In the genomic region with DNA sequence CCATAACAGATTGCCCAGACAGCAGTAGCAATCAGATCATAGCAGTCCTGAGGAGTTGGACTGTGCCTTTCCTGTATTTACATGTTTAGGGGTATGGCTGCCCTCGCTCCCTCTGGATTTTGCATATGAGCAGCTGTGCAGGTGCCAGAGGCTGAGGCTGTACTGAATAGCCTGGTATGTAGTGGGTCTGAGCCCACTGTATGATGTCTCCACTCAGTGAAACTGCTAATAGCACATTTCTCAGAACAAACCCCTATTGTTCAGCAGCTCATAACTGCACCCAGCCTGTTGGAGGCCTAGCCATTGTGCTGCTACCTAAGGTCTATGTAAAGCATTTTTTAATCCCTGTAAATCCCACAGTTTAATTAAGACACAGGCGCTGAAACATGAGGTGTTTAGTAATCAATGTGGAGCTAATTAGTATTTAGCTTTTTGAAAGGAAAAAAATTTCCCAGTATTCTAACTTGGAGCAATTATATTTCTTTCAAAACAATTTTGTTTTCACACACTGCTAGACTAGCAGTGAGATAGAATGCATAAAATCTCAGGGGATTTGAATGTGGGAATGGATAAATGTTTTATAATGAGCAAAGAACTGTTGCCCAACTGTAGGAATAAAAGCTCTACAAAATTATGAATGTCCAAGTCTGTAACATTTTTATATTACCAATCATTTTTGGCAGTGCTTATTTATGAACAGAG, we compare ENCODE assay signal across 15 mouse cellular contexts.
A peak's percentile ranks its signal among the peaks of the same experiment; 100 is the strongest.
DNase-seq lines count a peak whose midpoint lies in the region; ATAC-seq lines count a peak whose summit lies in the region.
"Had no signal": no experiment of that assay in that cellular context is flagged by ENCODE, and none has a peak within 500 bp of the region (broad histone marks: within the 10 kb centered on the region; RNA-seq: fewer than 3 reads in every experiment).

No protein-coding gene starts in this region.

- peak; percentile 41; the same call in 1 of the 2 replicates for ATAC-seq in embryonic facial prominence, embryonic 14.5 days (ENCODE audit: low read depth)
- ATAC-seq in midbrain, embryonic 16.5 days, result peak; percentile 85
- ATAC-seq: intestine, postnatal 0 days had no signal

- H3K27me3 ChIP-seq in embryonic facial prominence, embryonic 14.5 days (replicated peaks; ENCODE audit: control insufficient read depth, insufficient read depth, low read length), result no peaks in the 10 kb centered on the region
- no peaks in the 10 kb centered on the region for H3K27me3 ChIP-seq in midbrain, embryonic 16.5 days (ENCODE audit: control insufficient read depth, insufficient read depth, low read depth, low read length)
- H3K27me3 ChIP-seq: megakaryocyte, embryonic 14.5 days had no signal

- H3K4me1 ChIP-seq in embryonic facial prominence, embryonic 14.5 days (ENCODE audit: control insufficient read depth, insufficient read depth, low read length), result 0 out of 2 replicates have a peak, but pooled peaks cover 4% of the 10 kb centered on the region
- peaks cover 5% of the 10 kb centered on the region; the same call in 1 of the 2 replicates for H3K4me1 ChIP-seq in midbrain, embryonic 16.5 days (ENCODE audit: control insufficient read depth, insufficient read depth, low read length)
- H3K4me1 ChIP-seq: megakaryocyte, embryonic 14.5 days had no signal

- no peak overlapping the region for H3K4me3 ChIP-seq in embryonic facial prominence, embryonic 14.5 days (ENCODE audit: low read depth, low read length)
- H3K4me3 ChIP-seq in midbrain, embryonic 16.5 days (ENCODE audit: low read depth, low read length), result no peak overlapping the region
- H3K4me3 ChIP-seq: erythroblast, embryonic 14.5 days; megakaryocyte, embryonic 14.5 days had no signal

- H3K27ac ChIP-seq in embryonic facial prominence, embryonic 14.5 days (replicated peaks; ENCODE audit: low read depth, low read length), result no peak overlapping the region
- peak overlapping the region; percentile 5; the same call in 1 of the 2 replicates for H3K27ac ChIP-seq in midbrain, embryonic 16.5 days (ENCODE audit: low read length)
- H3K27ac ChIP-seq: liver, embryonic 14.5 days had no signal

- H3K4me2 ChIP-seq in embryonic facial prominence, embryonic 14.5 days (ENCODE audit: low read depth, low read length), result no peak overlapping the region
- H3K4me2 ChIP-seq in midbrain, embryonic 16.5 days (ENCODE audit: low read length), result no peak overlapping the region
- H3K4me2 ChIP-seq: heart, embryonic 11.5 days had no signal

- peak; percentile 88 for DNase-seq in heart, adult 11 months
- no peak for DNase-seq in heart, adult 18-20 months
- DNase-seq in embryonic facial prominence, embryonic 14.5 days (ENCODE audit: low spot score), result peak; percentile 10
- DNase-seq in forelimb bud, embryonic 11.5 days (ENCODE audit: low read depth, low spot score), result peak; percentile 39
- no peak for DNase-seq in adrenal gland, adult 8-10 months
- DNase-seq in kidney, postnatal 4 days, result no peak
- DNase-seq in right cerebral cortex, postnatal 14 days, result no peak
- DNase-seq: adrenal gland, postnatal 25 days; cerebellum, adult 18-20 months had no signal

- no peaks in the 10 kb centered on the region for H3K36me3 ChIP-seq in embryonic facial prominence, embryonic 14.5 days (ENCODE audit: control insufficient read depth, insufficient read depth, low read length)
- H3K36me3 ChIP-seq in midbrain, embryonic 16.5 days (ENCODE audit: control insufficient read depth, insufficient read depth, low read length), result no peaks in the 10 kb centered on the region

- WGBS in embryonic facial prominence, embryonic 14.5 days, result 82% methylated on average over 2 of the region's 2 CpGs
- WGBS in midbrain, embryonic 16.5 days, result 32% methylated on average over 2 of the region's 2 CpGs

- H3K9me3 ChIP-seq in embryonic facial prominence, embryonic 14.5 days (ENCODE audit: control insufficient read depth, low read length), result no peaks in the 10 kb centered on the region
- no peaks in the 10 kb centered on the region for H3K9me3 ChIP-seq in midbrain, embryonic 16.5 days (replicated peaks; ENCODE audit: control insufficient read depth, low read length, poor library complexity, severe bottlenecking)

- no peak overlapping the region for H3K9ac ChIP-seq in embryonic facial prominence, embryonic 14.5 days (ENCODE audit: low read depth, low read length)
- no peak overlapping the region for H3K9ac ChIP-seq in midbrain, embryonic 16.5 days (ENCODE audit: low read depth, low read length)
- H3K9ac ChIP-seq: liver, embryonic 14.5 days had no signal

Comparison
In these comparisons a context has a peak if more than half of its experiments do, and no peak if none do; other contexts are left out.
1. DNase-seq: peak in heart, adult 11 months (single experiment), embryonic facial prominence, embryonic 14.5 days (single experiment) and forelimb bud, embryonic 11.5 days (single experiment); none in heart, adult 18-20 months (0 of 2), adrenal gland, adult 8-10 months (single experiment), kidney, postnatal 4 days (0 of 2) and right cerebral cortex, postnatal 14 days (single experiment).